Mouse (Mus musculus): ENCODE results near the gene Dhrs2. TPM values are rescaled to one million over a fixed set of nuclear protein-coding genes. Genes with fewer than 3 reads are reported as not detected.
A peak's percentile ranks its signal among the peaks of the same experiment; 100 is the strongest.

The Dhrs2 gene
- total and polyA plus RNA-seq, 3 experiments: not detected

DNA sequence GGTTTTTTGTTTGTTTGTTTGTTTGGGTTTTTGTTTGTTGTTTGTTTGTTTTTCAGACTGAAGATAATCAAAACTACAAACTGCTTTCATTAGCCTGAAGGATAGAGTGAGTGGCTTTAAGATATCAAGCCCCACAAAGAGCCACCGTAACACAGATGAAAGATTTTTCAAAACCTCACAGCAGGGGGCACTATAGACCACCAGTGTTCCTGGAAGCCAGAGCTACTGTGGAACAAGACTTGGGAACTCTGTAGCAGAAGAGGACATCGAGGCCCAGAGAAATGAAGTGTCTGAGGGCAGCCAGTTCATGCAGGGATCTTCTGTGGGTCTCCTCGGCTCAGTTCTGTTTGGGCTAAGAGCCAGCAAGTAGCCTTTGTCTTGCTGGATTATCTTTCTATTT lies 49.4 kb downstream of the Dhrs2 start:
- Histone ChIP-seq H3K9ac (ENCODE audit: insufficient read depth, low read depth) (no peak overlapping the region), H3K27me3 (replicated peaks) (peaks cover 2% of the 10 kb centered on the region), H3K27ac (ENCODE audit: insufficient read depth, low read depth) (no peak overlapping the region), H3K36me3 (replicated peaks in 1 of 2; ENCODE audit: control insufficient read depth in 1 of 2, insufficient read depth in 1 of 2, low read length in 1 of 2) (no peaks in the 10 kb centered on the region), H3K4me3 (replicated peaks in 1 of 3; ENCODE audit: low read depth in 2 of 3, low read length in 2 of 3, poor library complexity in 1 of 3) (no peak overlapping the region), H3K4me2 (ENCODE audit: insufficient read depth, low read depth, poor library complexity, severe bottlenecking) (no peak overlapping the region), H3K4me1 (ENCODE audit: control insufficient read depth in 1 of 2, insufficient read depth in 2 of 2) (no peaks in the 10 kb centered on the region), H3K79me2 (replicated peaks; ENCODE audit: control insufficient read depth, extremely low read depth, insufficient read depth, poor library complexity, severe bottlenecking) (no peaks in the 10 kb centered on the region), H3K9me3 (replicated peaks; ENCODE audit: low read length) (no peaks in the 10 kb centered on the region)
- TF ChIP-seq MYC (IDR thresholded peaks at IDR 0.05; ENCODE audit: low read depth, low read length) (no peak), SMC3 (IDR thresholded peaks at IDR 0.05; ENCODE audit: low read depth, low read length) (peak; percentile 87), TCF12 (IDR thresholded peaks at IDR 0.05; ENCODE audit: low read depth, low read length) (no peak), POLR2AphosphoS2 (IDR thresholded peaks at IDR 0.05; ENCODE audit: low read depth, low read length) (no peak), ZC3H11A (IDR thresholded peaks at IDR 0.05; ENCODE audit: low read depth, low read length) (peak; percentile 43), RAD21 (IDR thresholded peaks at IDR 0.05; ENCODE audit: low read depth, low read length) (peak; percentile 81), CTCF (conservative IDR thresholded peaks at IDR 0.05 in 1 of 2, IDR thresholded peaks at IDR 0.05 in 1 of 2; ENCODE audit: low read depth in 2 of 2, low read length in 2 of 2) (peak; percentile 21 to 79; a peak in 2 of 4 replicates), MEF2A (IDR thresholded peaks at IDR 0.05; ENCODE audit: borderline replicate concordance, low read depth, low read length) (no peak), ETS1 (conservative IDR thresholded peaks at IDR 0.05; ENCODE audit: low read depth, low read length) (no peak)
- in situ Hi-C loops (cut with MboI; ENCODE audit: low pct_ligation_motif_present, low pct_unique_long_range_greater_than_20kb, low sequenced_read_pairs): loop anchor here (5.0 to 10.0 kb wide), 2 partner anchors 171 to 264 kb away; no protein-coding TSS in a partner anchor
- dilution Hi-C loops (cut with MboI; ENCODE audit: extremely low pct_ligation_motif_present, extremely low pct_unique_long_range_greater_than_20kb, low sequenced_read_pairs): no loop called here
- DNase-seq (ENCODE audit: extremely low read depth): peak; percentile 55

DNA sequence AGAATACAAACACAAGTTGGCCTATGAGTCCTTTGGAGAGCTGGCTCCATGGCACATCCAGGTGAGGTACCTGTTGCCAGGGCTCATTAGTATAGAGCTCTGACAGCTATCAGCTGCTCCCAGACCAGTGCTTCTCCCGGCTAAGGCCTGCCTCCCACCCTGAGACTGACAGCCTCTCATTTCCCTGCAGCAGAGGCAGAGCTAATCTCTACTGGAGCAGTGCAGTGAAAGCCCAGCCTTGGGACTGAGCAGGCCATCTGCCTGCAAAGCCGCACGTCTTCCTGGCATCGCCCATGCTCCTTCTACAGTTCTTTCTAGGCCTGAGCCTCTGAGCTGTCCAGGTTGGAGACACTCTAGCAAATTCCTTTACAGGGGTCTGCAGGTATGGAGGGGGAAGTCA lies 51.2 kb downstream of the Dhrs2 start:
- DNase-seq (ENCODE audit: extremely low read depth): no peak
- Histone ChIP-seq H3K27me3 (replicated peaks) (peaks cover 2% of the 10 kb centered on the region), H3K36me3 (replicated peaks in 1 of 2; ENCODE audit: control insufficient read depth in 1 of 2, insufficient read depth in 1 of 2, low read length in 1 of 2) (no peaks in the 10 kb centered on the region), H3K4me2 (ENCODE audit: insufficient read depth, low read depth, poor library complexity, severe bottlenecking) (no peak overlapping the region), H3K9me3 (replicated peaks; ENCODE audit: low read length) (no peaks in the 10 kb centered on the region), H3K79me2 (replicated peaks; ENCODE audit: control insufficient read depth, extremely low read depth, insufficient read depth, poor library complexity, severe bottlenecking) (no peaks in the 10 kb centered on the region), H3K4me3 (replicated peaks in 1 of 3; ENCODE audit: low read depth in 2 of 3, low read length in 2 of 3, poor library complexity in 1 of 3) (no peak overlapping the region), H3K9ac (ENCODE audit: insufficient read depth, low read depth) (no peak overlapping the region), H3K4me1 (ENCODE audit: control insufficient read depth in 1 of 2, insufficient read depth in 2 of 2) (no peaks in the 10 kb centered on the region), H3K27ac (ENCODE audit: insufficient read depth, low read depth) (no peak overlapping the region)
- dilution Hi-C loops (cut with MboI; ENCODE audit: extremely low pct_ligation_motif_present, extremely low pct_unique_long_range_greater_than_20kb, low sequenced_read_pairs) (no loop called here), in situ Hi-C loops (cut with MboI; ENCODE audit: low pct_ligation_motif_present, low pct_unique_long_range_greater_than_20kb, low sequenced_read_pairs) (loop anchor here (5.0 to 10.0 kb wide), 2 partner anchors 169 to 262 kb away; no protein-coding TSS in a partner anchor)
- no peak for TF ChIP-seq CHD2 (IDR thresholded peaks at IDR 0.05; ENCODE audit: low read length)
- no peak for TF ChIP-seq MAZ (IDR thresholded peaks at IDR 0.05; ENCODE audit: low read depth, low read length)
- no peak for TF ChIP-seq NELFE (IDR thresholded peaks at IDR 0.05; ENCODE audit: low read depth, low read length)
- TF ChIP-seq POLR2AphosphoS2 (IDR thresholded peaks at IDR 0.05; ENCODE audit: low read depth, low read length): no peak
- no peak for TF ChIP-seq ETS1 (conservative IDR thresholded peaks at IDR 0.05; ENCODE audit: low read depth, low read length)
- no peak for TF ChIP-seq ZC3H11A (IDR thresholded peaks at IDR 0.05; ENCODE audit: low read depth, low read length)
- no peak for TF ChIP-seq RAD21 (IDR thresholded peaks at IDR 0.05; ENCODE audit: low read depth, low read length)
- TF ChIP-seq TCF12 (IDR thresholded peaks at IDR 0.05; ENCODE audit: low read depth, low read length): no peak
- no peak for TF ChIP-seq ZNF384 (IDR thresholded peaks at IDR 0.05; ENCODE audit: low read depth, low read length)
- no peak for TF ChIP-seq CHD1 (IDR thresholded peaks at IDR 0.05; ENCODE audit: low read depth, low read length)
- TF ChIP-seq UBTF (IDR thresholded peaks at IDR 0.05; ENCODE audit: low read depth, low read length): no peak
- TF ChIP-seq JUN (IDR thresholded peaks at IDR 0.05; ENCODE audit: insufficient read depth, low read depth, low read length): no peak
- TF ChIP-seq ELF1 (IDR thresholded peaks at IDR 0.05; ENCODE audit: low read depth, low read length): no peak
- TF ChIP-seq MEF2A (IDR thresholded peaks at IDR 0.05; ENCODE audit: borderline replicate concordance, low read depth, low read length): no peak
- TF ChIP-seq KAT2A (IDR thresholded peaks at IDR 0.05; ENCODE audit: insufficient replicate concordance, low read length): no peak
- TF ChIP-seq RCOR1 (conservative IDR thresholded peaks at IDR 0.05; ENCODE audit: low read depth, low read length): no peak
- TF ChIP-seq TBP (conservative IDR thresholded peaks at IDR 0.05; ENCODE audit: low read depth, low read length): no peak

Measured in CH12.LX (cell line).